Mouse (Mus musculus) small intestine, adult 2 months (tissue): ENCODE results near the gene Tsc22d1.

Source experiments
- CTCF ChIP-seq: fragments of 200-500 bp; IDR thresholded peaks from 2 replicates; pipeline ENCODE4 v1.5.1; 2012; ENCODE audit warnings: low read depth, mild to moderate bottlenecking, control low read depth, inconsistent platforms, low read length, moderate library complexity, mixed read lengths; ENCODE audit not compliant: insufficient replicate concordance, insufficient read length; ENCODE audit errors: extremely low read depth
- POLR2A ChIP-seq: fragments of 200-500 bp; IDR thresholded peaks from 2 replicates; pipeline ENCODE4 v1.6.1; 2012; ENCODE audit warnings: low read depth, mild to moderate bottlenecking, control low read depth, inconsistent platforms, low read length, moderate library complexity

DNA sequence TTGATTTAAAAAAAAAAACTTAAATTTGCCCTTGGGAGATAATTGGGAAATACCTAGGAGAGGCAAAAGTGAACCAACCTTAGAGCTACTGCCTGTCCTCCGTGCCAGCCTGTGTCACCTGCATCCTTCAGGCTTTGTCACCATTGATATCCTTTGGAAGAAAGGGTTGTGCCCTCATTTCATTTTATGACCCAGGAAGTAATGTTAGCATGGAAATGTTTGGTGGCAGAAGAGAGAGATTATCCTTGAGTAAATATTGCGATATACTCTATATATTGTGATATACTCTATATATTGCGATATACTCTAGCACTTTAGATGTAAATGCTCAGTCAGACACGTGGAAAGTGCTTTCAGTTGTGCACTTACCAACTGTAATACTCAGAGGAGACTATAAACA, 6.4 kb downstream of the Tsc22d1 start:
- TF ChIP-seq CTCF = no peak
- TF ChIP-seq POLR2A = no peak
